Mouse (Mus musculus) heart, embryonic 14.5 days (tissue): ENCODE measurements around the gene Srrm2. TPM values are rescaled to one million over a fixed set of nuclear protein-coding genes. Genes with fewer than 3 reads are reported as not detected.

Experiments used
- ATAC-seq: fragments of 200-750 bp; cut with Nextera tagmentation; 2 replicates; pipeline ENCODE4 v1.8.0; 2017; ENCODE audit warnings: low read depth, moderate TSS enrichment; ENCODE audit not compliant: insufficient number of reproducible peaks, insufficient read depth, low FRiP score
- H3K27ac ChIP-seq, 2 experiments: fragments of 200-500 bp in 1 of 2; fragments of 300-500 bp in 1 of 2; sonication (generic) in 1 of 2; replicated peaks in 1 of 2; 2 replicates each; pipeline ENCODE4 v1.5.1; 2012 to 2014; ENCODE audit warnings: low read depth in 2 of 2, low read length in 2 of 2, control low read depth in 1 of 2, mild to moderate bottlenecking in 1 of 2, mixed read lengths in 1 of 2; ENCODE audit not compliant: control insufficient read depth in 1 of 2, insufficient read depth in 1 of 2
- H3K27me3 ChIP-seq: fragments of 300-500 bp; sonication (generic); 2 replicates; pipeline ENCODE4 v1.6.1; 2014; ENCODE audit warnings: mild to moderate bottlenecking, low read length, control low read depth; ENCODE audit not compliant: control insufficient read depth, insufficient read depth
- H3K36me3 ChIP-seq: fragments of 300-500 bp; sonication (generic); 2 replicates; pipeline ENCODE4 v1.6.1; 2014; ENCODE audit warnings: mild to moderate bottlenecking, control low read depth, low read length, mixed read lengths; ENCODE audit not compliant: control insufficient read depth, insufficient read depth
- H3K4me1 ChIP-seq, 2 experiments: fragments of 200-500 bp in 1 of 2; fragments of 300-500 bp in 1 of 2; sonication (generic) in 1 of 2; 2 replicates each; pipeline ENCODE4 v1.6.1; 2012 to 2014; ENCODE audit warnings: low read length in 2 of 2, control low read depth in 1 of 2, mixed read lengths in 1 of 2; ENCODE audit not compliant: control insufficient read depth in 2 of 2, insufficient read depth in 2 of 2
- H3K4me2 ChIP-seq: fragments of 300-500 bp; sonication (generic); 2 replicates; pipeline ENCODE4 v1.6.1; 2014; ENCODE audit warnings: mild to moderate bottlenecking, low read length
- H3K4me3 ChIP-seq, 2 experiments: fragments of 200-500 bp in 1 of 2; fragments of 300-500 bp in 1 of 2; sonication (generic) in 1 of 2; 2 replicates each; pipeline ENCODE4 v1.5.1; 2012 to 2014; ENCODE audit warnings: low read length in 2 of 2, mild to moderate bottlenecking in 2 of 2, control low read depth in 1 of 2, low read depth in 1 of 2, moderate library complexity in 1 of 2; ENCODE audit not compliant: control insufficient read depth in 1 of 2, insufficient read depth in 1 of 2
- H3K9ac ChIP-seq: fragments of 300-500 bp; sonication (generic); 2 replicates; pipeline ENCODE4 v1.6.1; 2014; ENCODE audit warnings: mild to moderate bottlenecking, low read length
- H3K9me3 ChIP-seq: fragments of 300-500 bp; sonication (generic); 2 replicates; pipeline ENCODE4 v1.6.1; 2016; ENCODE audit warnings: low read length, control low read depth; ENCODE audit not compliant: control insufficient read depth
- WGBS: fragments of 180-500 bp; shearing (Covaris S2); extraction: QIAGEN DNeasy Blood & Tissue Kit; methylation state at CpG from one replicate; pipeline ENCODE4 v1.1.7; 2014; 5-methylcytosine and 5-hydroxymethylcytosine counted together
- polyA plus RNA-seq: library from polyadenylated mRNA; unstranded; fragments of >200 nt; fragmentation: Nextera tagmentation; extraction: Ambion mirVana; gene quantifications from 2 replicates; pipeline ENCODE4 v1.2.1, GENCODE M21; 2014

Gene Srrm2
- polyA plus RNA-seq, 1 experiment from 2014 or later, result 318 TPM

- peaks cover 0 to 4% of the 10 kb centered on the region in 2 experiments; a peak in 1 of 4 replicates for H3K4me1 ChIP-seq
- no peaks in the 10 kb centered on the region for H3K9me3 ChIP-seq
- no peaks in the 10 kb centered on the region; the same call in 1 of the 2 replicates for H3K27me3 ChIP-seq
- H3K4me2 ChIP-seq, result no peak overlapping the region; the same call in 1 of the 2 replicates
- H3K9ac ChIP-seq, result no peak overlapping the region
- H3K27ac ChIP-seq, result no peak overlapping the region
- no peak overlapping the region for H3K4me3 ChIP-seq
- H3K36me3 ChIP-seq, result no peaks in the 10 kb centered on the region
- WGBS, result 42% methylated on average over 23 of the region's 23 CpGs
- ATAC-seq, result no peak
These were observed 52.9 kb downstream of the Srrm2 start for GRCm38 (mm10) chr17:23843141-23843811.

GRCm38 (mm10) chr17:23843812-23844273 is 53.5 kb downstream of the Srrm2 start, which contains the start of the genes Prss32 and Prss41:
Prss32 (plus strand) TSS chr17:23843855.
Prss41 (minus strand) TSS chr17:23844172.
- peak; percentile 41; the same call in 1 of the 2 replicates for ATAC-seq
- Histone ChIP-seq H3K9ac (no peak within 1 kb of the TSS), H3K4me1 (peaks cover 0 to 4% of the 10 kb centered on the region in 2 experiments; a peak in 1 of 4 replicates), H3K27ac (no peak within 1 kb of the TSS), H3K4me2 (peak within 1 kb of the TSS; percentile 41), H3K36me3 (no peaks in the 10 kb centered on the region), H3K27me3 (no peaks in the 10 kb centered on the region; the same call in 1 of the 2 replicates), H3K9me3 (no peaks in the 10 kb centered on the region), H3K4me3 (peak within 1 kb of the TSS in 1 of 2 experiments; percentile 10; a peak in 1 of 4 replicates)
- WGBS, result 15% methylated on average over 19 of the region's 19 CpGs

- no peak overlapping the region for H3K9ac ChIP-seq
- H3K9me3 ChIP-seq, result no peaks in the 10 kb centered on the region
- no peak overlapping the region for H3K27ac ChIP-seq
- H3K4me3 ChIP-seq, result no peak overlapping the region
- 60% methylated on average over 2 of the region's 2 CpGs for WGBS
- no peaks in the 10 kb centered on the region for H3K36me3 ChIP-seq
- H3K4me1 ChIP-seq, result peaks cover 5 to 7% of the 10 kb centered on the region in 2 experiments
- H3K4me2 ChIP-seq, result no peak overlapping the region
- H3K27me3 ChIP-seq, result no peaks in the 10 kb centered on the region
- no peak for ATAC-seq
These were observed 59.7 kb downstream of the Srrm2 start for GRCm38 (mm10) chr17:23850028-23850427.

- H3K9me3 ChIP-seq, result no peaks in the 10 kb centered on the region
- H3K36me3 ChIP-seq, result no peaks in the 10 kb centered on the region
- ATAC-seq, result no peak
- no peak overlapping the region for H3K9ac ChIP-seq
- H3K4me2 ChIP-seq, result no peak overlapping the region
- no peaks in the 10 kb centered on the region for H3K27me3 ChIP-seq
- H3K27ac ChIP-seq, result no peak overlapping the region
- 48% methylated on average over 18 of the region's 19 CpGs for WGBS
- H3K4me3 ChIP-seq, result no peak overlapping the region
- H3K4me1 ChIP-seq, result peaks cover 5 to 7% of the 10 kb centered on the region in 2 experiments
These were observed 60.8 kb downstream of the Srrm2 start for GRCm38 (mm10) chr17:23850853-23851749.

GRCm38 (mm10) chr17:23853292-23853691 is 63.0 kb downstream of the Srrm2 start:
- no peak overlapping the region for H3K4me2 ChIP-seq
- WGBS, result 42% methylated on average over 5 of the region's 5 CpGs
- no peaks in the 10 kb centered on the region for H3K9me3 ChIP-seq
- H3K27me3 ChIP-seq, result no peaks in the 10 kb centered on the region
- H3K4me3 ChIP-seq, result no peak overlapping the region
- H3K36me3 ChIP-seq, result no peaks in the 10 kb centered on the region
- no peak overlapping the region for H3K27ac ChIP-seq
- no peak for ATAC-seq
- no peak overlapping the region for H3K9ac ChIP-seq
- H3K4me1 ChIP-seq, result peaks cover 5 to 7% of the 10 kb centered on the region in 2 experiments

GRCm38 (mm10) chr17:23854229-23854765 is 64.0 kb downstream of the Srrm2 start:
- Histone ChIP-seq H3K27me3 (no peaks in the 10 kb centered on the region), H3K9me3 (no peaks in the 10 kb centered on the region), H3K4me2 (no peak overlapping the region), H3K4me1 (peaks cover 5 to 7% of the 10 kb centered on the region in 2 experiments), H3K4me3 (no peak overlapping the region), H3K27ac (no peak overlapping the region; a peak in 1 of 4 replicates), H3K36me3 (no peaks in the 10 kb centered on the region), H3K9ac (no peak overlapping the region)
- 50% methylated on average over 10 of the region's 10 CpGs for WGBS
- 0 out of 2 replicates have a peak, but pooled peaks have one; percentile 25 for ATAC-seq

- ATAC-seq, result no peak
- H3K36me3 ChIP-seq, result no peaks in the 10 kb centered on the region
- 81% methylated on average over 6 of the region's 6 CpGs for WGBS
- no peaks in the 10 kb centered on the region for H3K9me3 ChIP-seq
- no peak overlapping the region for H3K9ac ChIP-seq
- no peak overlapping the region for H3K27ac ChIP-seq
- no peak overlapping the region for H3K4me3 ChIP-seq
- no peak overlapping the region for H3K4me2 ChIP-seq
- peaks cover 5 to 7% of the 10 kb centered on the region in 2 experiments for H3K4me1 ChIP-seq
- H3K27me3 ChIP-seq, result no peaks in the 10 kb centered on the region
These were observed 66.9 kb downstream of the Srrm2 start for GRCm38 (mm10) chr17:23857193-23857592.
